Mouse (Mus musculus): ENCODE measurements around the gene Accsl.
A peak's percentile ranks its signal among the peaks of the same experiment; 100 is the strongest.

Gene Accsl

DNA sequence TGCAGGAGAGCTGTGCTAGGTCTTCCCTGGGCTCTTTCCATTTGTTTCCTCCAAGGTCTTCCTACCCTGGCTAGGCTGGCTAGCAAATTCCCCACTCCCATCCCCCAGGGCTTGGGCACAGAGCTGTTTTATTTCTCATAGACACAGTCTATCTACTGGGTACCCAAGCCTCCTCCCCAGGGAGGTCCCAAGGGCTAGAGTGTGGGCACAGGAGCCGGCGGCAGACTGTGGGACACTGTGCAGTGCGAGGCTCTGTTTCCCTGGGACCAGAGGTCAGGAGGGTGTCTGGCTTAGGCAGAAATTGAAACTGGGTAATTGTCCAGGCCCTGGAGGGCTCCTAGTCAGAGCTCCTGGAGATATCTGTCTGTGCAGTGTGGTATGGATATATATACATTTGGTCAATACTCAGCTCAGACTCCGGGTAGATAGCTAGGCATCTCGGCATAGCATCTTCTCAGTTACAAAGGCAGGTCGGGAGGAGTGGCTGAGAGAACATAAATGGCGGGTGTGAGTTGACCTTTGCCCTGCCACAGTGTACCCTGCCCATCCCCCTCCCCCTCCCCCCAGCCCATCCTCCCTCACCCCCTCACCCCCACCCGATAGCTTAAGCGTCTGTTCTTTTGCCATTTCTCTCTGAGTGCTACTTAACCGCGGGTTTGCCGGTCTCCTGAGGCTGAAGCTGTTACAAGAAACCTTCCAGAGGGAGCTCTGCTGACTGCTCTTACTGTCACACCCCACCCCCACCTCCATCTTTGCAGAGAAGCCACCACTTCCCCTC lies 4.7 kb upstream of the Accsl start:
- DNase-seq: no peak

DNA sequence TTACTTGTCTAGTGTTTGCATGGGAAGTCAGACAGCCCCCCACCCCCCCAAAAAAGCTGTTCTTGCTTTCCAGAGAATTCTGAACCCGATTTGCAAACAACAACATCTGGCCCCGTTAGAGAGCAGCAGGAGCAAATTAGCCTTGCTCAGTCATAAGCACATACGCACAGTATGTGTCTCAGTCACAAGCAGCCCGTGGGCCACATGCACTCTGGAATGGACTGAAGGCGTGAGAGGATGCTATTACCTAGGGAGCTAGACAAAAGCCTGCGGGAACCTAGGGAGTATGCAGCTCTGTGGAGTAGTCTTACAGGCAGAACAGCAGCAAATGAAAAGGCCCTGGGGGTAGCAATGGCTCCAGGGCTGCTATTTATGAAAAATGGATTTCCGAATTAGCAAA lies 3.3 kb upstream of the Accsl start:
- no peak for DNase-seq

DNA sequence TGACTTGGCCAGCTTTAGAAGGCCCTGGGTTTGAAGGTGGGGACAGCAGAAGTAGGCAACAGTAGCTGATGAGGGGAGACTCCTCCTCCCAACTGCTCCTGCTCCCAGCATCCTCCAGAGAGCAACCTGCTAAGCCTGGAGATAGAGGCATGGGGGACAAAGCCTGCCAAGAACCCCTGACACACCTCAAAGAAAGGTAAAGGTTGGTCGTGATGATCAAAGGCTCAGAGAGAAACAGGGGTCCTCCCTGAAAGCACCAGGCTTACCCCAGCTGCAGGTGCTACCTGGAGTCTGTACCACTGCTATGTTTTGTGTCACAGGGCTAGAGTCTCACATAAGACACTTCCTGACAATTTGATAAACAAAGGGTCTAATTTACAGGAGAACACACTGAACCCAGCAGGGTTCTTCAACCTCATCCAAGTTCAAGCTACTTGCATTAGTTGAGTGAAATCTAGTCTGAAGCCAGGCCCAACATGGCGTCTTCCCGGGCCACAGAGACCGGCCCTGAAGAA lies 2.5 kb upstream of the Accsl start:
- no peak for DNase-seq

DNA sequence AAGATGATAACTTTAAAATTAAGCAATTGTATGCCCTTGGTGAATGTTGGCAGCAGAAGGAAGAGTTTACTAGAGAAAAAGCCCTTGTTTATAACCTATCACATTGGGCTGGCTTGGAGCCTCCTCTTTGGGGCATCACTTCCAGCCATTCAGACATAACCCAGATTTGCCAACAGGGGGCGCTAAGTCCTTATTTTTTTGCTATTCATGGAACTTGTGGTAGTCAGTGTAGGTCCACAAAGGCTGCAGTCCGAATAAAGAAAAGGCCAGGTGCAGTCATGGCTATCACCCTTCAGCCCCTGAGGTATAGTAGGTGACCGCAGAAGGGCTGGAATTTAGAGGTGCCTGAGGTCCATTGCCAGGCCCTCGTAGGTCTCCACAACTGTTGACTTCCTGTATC lies 1.9 kb upstream of the Accsl start:
- peak; percentile 91 for DNase-seq

DNA sequence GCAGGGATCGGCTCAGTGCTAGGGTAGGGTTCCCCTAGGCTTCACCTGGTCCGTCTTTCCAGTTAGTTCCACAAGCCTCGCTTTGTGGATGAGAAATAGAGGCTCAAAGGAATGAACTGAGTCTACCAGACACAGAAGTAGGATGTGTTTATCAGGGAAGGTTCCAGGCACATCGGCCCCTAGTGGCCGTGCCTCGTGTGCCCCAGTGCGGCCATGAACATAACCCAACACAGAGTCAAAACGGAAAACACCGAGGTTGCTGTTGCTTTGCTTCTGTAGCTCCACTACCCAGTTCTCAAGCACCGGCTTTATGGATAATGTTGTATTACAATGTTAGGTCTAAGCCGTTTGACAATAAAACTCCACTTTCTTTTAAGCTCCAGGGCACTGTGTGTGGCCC lies 391 bp downstream of the Accsl start:
- no peak for DNase-seq

DNA sequence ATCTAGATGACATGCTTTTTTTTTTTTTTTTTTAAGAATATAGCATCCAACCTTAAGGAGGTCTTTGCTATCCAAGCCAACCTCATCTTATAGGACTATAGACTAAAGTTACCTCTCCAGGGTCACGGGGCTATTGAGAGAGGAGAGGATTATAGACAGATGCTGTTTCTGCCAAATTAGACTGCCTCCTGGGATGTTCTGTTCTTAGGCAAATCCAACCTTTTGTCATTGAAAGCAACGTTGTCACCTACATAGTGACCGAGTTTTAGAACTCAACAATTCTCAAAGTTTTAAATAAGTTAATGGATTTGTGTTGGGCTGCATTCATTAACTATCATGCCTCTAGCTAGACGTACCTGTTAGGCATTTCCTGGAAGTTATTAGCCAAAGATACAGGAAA lies 5.7 kb downstream of the Accsl start:
- DNase-seq: no peak

DNA sequence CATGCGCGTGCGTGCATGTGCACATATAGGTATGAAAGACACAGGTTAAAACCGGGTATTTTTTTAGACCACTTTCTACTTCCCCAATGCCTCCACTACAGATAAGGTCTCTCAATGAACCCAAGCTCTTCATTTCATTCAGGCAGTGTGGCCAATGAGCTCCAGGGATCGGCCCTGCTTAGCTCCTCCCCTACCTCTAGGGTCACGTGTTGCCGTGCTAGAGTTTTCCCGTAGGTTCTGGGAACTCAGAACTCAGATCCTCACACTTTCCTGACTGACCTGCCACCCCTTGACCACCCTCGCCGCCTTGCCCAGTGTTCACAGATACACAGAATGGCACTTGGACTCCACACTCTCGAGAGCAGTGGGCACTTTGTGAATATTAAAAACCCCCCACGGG lies 10.1 kb downstream of the Accsl start:
- DNase-seq: no peak

DNA sequence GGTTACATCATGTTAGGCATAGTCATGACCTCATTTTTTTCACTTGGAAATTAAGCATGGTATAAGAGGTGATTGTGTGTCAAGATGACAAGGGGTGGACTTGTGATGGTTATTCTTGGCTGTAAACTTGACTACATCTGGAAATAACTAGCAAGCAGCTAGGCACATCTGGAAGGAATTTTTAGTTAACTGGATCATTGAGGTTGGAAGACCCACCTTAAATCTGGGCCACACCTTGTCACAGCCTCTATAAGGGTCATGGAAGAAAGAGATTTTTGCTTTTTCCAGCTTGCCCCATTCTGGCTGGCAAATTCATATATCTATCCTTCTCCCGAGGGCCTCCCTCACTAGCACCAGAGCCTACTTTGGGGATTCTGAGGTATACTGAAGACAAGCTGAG lies 17.7 kb downstream of the Accsl start:
- no peak for DNase-seq

DNA sequence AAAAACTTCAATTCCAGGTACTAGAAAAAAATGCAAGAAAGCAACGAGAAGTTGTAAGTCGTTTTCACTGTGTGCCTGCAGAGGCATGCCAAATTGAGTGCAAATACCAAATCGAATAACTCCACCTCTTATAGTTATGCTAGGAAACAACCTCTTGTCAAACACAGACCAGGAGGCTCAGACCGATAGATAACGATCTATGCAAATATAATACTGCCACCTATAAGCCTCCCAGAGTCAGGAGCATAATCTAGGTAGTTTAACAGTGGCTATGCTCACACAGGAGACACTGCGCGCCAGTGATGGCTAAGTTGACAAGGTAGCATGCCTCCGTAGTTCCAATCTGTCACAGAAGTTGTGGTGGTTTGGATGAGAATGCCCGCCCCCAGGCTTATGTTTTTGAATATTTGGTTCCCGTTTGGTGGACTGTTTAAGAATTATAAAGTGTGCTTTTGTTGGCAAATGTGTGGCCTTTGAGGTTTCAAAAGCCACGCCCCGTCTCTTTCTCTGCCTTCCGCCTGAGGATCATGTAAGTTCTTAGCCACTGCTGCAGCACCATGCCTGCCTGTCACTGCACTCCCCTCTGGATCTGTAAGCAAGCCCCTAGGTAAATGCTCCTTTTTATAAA lies 18.5 kb downstream of the Accsl start:
- DNase-seq: no peak

DNA sequence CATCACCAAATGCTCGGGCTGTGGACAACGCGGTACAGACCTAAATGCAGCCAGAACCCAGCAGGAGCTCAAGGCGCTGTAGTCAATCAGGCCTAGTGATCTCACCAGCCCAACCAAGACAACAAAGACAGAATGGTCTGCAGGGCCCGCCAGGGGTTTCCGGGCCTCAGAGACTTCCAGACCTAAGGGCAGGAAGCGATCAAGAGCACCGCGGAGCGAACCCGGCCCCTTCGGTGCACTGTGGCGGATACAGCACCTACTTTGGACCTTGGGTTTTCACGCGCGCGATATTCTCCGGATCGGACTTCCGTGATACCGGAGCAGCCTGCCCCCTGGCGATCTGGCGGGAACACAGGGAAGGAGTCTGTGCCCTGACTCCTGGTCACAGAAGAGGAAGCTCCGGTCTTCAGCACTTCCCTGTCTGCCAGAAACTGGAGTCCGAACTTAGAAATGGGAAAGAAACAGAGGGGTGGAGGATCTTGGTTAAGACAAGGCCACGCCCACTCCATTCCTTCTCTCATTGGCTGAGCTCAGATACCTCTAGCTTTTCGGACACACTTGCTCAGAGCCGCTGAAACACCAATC lies 19.4 kb downstream of the Accsl start, which contains the start of gene Accs:
Gene Accs (minus strand): TSS at position 439 of the 585 bp plus-strand sequence.
- DNase-seq: peak; percentile 99

DNA sequence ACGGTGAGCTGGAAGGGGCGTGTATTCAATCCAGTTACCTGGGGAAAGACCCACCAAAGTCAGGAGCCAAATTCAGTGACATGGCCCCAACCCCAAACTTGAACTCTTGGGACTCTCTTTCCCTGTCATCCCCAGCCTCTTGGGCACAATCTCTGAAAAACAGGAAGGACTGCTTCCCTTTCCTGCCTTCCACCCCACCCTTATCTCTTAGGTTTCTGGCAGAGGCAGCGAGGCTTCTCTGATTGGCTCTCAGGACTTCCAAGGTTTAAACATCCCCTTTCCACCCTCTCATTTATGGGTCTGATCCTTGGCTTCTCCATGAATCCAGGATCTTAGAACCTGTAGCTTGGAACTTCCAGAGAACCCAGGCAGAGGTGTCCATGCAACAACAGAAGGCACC lies 27.6 kb downstream of the Accsl start:
- DNase-seq: no peak

DNA sequence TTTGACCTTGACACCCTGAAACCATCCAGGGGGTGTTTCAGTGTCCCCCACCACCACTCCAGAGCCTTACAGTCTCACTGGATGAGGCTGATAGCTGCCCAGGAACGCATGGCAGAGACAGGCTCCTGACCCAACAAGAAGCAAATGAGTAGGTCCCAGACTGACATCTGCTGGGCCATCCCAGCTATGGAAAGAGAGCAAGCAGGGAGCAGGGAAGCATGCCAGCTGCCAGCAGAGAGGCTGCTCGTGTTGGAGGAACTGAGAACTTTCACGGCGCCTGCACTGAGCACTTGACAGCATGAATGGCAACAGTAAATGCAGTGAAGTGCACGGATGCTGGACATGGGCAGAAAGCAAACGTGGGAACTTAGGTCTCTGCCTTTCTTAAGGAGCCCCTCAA lies 28.8 kb downstream of the Accsl start:
- no peak for DNase-seq

DNA sequence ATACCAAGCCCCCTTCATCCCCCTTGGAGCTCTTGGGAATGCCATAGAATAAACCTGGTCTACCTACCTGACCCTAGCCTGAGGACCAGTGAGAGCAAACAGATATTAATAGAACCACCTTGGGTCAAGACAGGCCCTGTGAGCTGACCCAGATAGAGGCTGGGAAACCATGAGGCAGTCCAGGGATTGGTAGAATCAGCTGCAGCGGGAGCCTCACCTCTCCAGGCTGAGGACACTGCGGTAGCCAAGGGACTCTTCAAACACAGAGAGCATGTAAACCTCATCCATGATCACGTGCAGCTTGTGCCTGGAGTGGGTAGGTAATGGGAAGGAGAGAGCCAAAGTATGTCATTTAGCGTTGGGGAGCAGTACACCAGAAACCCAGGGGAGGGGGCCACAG lies 30.0 kb downstream of the Accsl start:
- DNase-seq: peak; percentile 90

DNA sequence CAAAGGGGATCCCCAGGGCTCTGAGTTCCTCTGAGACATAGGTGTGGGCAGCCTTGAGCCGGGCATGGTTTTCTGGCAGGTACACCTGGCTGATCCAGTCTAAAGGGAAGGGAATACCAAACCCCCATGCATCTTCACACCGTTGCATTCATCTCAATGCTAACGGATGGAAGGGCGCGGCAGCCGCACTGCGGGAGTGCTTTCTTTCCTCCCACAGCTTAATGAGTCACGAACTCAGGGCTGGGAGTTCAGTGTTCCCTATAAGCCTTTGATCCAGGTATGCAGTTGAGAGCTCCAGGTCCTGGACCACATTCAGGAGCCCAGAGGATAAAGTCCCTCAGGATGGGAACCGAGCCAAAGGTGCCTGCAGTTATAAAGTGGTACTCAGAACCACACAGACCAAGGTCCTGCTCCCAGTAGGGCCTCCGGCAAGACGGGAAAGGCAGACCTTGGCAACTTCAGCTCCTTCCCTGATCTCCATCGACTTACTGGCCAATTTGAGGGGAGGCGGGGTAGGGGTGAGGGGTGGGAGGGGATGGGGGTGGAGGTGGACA lies 32.6 kb downstream of the Accsl start:
- peak; percentile 84 for DNase-seq

DNA sequence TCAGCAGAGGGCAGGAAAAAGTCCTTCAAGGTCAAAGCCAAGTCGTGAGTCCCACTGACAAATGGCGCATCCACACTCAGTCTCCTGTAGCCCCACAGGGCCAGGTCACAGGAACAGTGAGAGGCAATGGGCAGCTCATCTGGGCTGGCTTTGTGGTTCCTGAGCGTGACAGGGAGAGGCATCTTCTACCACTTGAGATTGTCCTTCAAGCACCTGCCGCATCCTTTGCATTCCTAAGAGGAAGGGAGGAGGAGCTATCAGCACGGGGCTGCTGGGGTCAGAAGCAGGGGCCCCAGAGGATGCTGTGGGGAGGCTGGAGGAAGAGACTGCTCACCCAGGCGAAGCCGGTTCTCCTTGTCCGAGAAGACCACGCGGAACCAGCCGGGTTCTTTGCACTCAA lies 33.4 kb downstream of the Accsl start:
- no peak for DNase-seq

DNA sequence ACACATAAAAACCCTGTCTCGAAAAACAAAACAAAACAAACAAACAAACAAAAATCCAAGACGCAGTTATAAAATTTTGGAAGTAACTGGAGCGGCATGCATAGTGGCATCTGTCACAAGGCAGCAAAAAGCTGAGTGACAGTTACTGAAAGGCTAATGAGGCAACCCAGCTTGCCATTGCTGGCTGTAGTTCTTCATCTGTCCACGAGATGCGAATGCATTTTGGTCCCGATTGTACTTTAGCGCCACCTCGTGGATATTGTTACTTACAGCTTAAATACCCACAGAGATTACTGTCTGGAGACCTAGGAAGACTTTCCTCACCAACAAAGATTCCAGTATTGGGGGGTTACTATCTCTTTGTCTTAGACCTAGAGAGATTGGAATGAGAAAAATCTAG lies 45.4 kb downstream of the Accsl start:
- DNase-seq: peak; percentile 90

DNA sequence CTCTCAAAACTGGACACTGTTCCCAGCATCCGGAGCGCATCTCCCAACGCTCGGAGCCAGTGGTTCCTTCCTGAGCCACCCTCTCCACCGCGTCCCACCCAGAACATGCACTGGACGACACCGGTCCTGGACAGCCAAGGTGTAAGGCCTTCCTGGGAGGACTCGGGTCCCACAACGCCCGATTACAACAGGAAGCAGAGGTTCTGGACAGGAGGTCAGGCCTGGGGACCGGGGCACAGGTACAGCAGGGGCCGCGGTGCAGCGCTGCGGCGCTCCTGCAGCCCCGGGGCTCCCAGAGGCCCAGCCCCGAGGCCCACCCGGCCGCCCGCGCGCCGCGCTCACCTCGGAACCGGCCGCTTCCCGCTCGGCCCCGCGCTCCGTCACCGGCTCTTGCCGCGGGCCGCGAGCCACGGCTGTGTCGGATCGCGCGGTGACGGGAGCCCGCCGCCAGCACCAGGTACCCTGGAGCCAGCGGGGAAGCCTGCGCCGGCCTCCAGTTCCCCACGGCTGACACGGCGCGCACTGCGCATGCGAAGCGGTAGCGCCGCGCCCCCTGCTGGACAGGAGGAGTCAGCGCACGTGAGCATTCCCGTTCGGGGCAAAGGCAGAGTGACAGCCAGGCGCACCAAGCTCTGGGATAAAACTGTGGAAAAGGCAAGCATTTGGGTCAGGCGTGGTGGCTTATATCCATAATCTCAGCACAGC lies 46.8 kb downstream of the Accsl start, which contains the start of gene Ext2:
Gene Ext2 (minus strand): TSS at position 524 of the 705 bp plus-strand sequence.
- peak; percentile 98 for DNase-seq

DNA sequence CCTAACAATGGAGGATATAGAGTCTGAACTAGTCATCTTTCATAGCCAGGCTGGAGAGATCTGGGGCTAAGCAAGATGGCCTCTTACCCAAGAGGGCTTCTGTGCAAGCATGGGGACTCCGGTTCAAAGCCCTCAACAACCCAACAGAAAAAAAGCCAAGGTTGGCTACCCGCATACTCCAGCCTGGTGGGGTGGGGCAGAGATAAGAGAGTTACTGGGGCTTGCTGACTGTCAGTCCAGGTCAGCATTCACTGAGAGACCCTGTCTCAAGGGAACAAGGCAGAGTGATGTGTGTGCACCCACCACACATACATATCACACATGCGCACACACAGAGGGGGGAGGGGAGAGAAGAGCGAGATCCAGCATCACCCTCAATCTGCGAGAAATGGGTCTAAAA lies 51.2 kb downstream of the Accsl start:
- peak; percentile 55 for DNase-seq

DNA sequence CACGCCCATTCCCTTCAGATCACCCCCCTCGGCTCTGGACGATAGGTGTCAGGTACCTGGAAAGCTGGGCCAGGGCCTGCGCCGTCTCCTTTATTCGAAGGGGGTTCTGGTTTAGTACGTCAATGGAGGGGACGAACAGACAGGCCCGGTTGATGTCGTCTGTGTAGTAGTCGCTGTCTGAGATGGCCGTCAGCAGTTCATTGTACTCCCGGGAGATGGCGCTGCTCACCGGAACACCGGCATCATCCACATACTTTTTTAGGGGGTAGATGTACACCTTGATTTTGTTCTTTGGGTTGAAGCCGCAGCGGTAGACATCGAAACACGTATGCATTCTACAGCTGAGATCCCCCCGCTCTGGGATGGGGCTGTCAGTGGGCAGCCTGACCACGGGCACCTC lies 55.6 kb downstream of the Accsl start:
- peak; percentile 91 for DNase-seq

DNA sequence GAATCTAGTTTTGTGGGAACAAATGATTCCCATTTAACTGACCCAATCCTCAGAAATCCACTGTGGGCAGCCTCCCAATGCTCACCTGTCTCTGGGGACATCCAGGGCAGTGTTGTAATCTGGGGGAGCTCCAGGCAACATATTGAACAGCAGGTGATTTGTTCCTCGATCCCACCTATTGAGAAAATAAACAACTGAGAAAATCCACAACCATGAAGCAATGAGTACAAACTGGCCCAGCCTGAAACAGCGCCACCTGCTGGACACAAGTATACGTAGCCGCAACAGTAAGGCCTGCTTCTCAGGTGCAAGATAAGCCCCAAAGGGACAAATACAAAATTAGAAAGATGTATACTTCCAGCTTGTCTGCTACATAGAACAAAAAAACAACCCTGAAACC lies 57.1 kb downstream of the Accsl start:
- peak; percentile 83 for DNase-seq

DNA sequence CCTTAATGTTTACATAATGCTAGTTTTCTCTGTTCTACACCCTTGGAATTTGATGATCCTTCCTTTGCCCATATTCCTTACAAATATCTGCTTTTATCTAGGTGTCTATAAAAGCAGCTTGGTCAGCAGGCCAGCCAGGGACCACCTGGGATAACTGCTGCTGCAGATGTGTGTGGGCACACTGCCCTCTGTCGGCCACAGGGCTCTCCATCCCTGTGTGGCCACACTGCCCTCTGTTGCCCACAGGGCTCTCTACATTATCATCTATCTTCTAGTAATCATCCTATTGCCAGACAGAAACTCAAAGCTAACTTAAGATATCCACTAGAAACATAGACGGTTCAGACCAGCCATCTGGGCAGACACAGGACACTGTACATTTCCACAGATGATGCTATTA lies 59.0 kb downstream of the Accsl start:
- peak; percentile 89 for DNase-seq

DNA sequence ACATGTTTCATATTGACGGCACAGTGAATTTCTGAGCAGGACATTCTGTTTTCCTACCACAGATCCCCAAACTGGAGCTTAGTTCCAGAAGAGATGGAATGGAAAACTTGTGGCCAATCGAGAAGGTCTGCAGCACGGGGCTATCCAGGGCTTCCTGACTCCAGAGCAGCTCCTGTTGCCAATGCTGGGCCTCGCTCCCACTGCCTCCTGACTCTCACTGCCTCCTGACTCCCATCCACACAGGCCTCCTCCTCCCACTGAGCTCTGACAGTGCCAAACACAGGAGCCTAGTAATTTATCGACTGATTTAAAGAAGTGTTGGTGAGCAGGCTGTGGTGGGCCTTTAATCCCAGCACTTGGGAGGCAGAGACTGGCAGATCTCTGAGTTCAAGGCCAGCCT lies 60.9 kb downstream of the Accsl start:
- DNase-seq: peak; percentile 94

DNA sequence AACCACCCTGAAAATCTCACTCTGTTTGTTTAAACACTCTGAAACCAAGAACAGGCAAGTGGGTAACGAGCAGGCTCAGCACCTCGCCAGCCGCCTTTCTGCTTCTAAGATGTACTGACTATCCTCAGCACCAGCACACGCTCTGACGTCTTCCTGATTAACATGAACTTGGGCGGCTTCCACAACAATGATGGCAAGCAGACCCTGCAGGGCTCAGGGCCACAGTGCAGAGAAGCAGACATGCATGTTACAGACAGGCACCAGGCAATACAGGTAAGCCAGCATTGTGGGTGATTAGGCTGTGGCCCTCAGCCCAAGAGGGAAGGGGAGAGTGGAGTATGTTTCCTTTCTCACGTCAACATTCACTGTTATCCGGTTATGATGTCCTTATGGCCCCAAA lies 61.5 kb downstream of the Accsl start:
- DNase-seq: peak; percentile 66

Measured in heart, adult 11 months (tissue).